Mouse (Mus musculus) right cerebral cortex, postnatal 36 days (tissue): ENCODE data around the gene Chrnb4.
A peak's percentile ranks its signal among the peaks of the same experiment; 100 is the strongest.

Experiments used
- DNase-seq, 2 experiments: peaks; one replicate each; pipeline ENCODE4 v3.0.0; 2022; ENCODE audit warnings: low spot score in 2 of 2, mixed read lengths in 1 of 2

The Chrnb4 gene

DNA sequence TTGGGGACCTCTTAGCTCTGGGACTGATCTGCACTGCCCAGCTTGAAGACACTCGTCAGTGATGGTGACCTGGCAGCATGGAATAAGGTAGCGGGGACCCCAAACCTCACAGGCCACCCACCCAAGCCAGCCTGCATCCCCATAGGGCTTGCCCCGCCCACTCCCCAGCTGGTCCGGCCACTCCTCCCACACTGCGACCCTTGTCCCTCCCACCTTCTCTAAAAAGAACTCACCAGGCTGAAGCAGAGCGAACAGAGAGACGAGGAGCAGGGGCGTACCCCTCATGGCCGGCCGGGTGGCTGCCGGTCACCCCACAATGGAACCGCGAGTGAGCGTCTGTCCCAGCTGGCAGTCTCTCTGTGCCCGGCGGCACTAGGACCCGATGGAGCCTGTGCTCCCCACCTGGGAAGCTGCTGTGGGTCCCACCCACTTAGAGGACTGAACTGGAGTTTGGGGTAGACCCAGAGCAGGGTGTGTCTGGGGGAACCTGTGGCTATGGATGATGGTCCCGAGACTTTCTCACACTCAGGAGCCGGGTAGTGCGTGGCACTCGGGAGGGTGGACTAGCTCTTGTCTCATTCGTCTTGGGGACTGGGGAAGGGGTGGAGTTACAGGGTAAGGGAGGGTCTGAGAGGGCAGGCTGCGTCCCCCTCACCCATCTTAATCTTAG, at the start of gene Chrnb4:
Gene Chrnb4 (minus strand): TSS at position 569 of the 670 bp plus-strand sequence.
- no peak for DNase-seq

DNA sequence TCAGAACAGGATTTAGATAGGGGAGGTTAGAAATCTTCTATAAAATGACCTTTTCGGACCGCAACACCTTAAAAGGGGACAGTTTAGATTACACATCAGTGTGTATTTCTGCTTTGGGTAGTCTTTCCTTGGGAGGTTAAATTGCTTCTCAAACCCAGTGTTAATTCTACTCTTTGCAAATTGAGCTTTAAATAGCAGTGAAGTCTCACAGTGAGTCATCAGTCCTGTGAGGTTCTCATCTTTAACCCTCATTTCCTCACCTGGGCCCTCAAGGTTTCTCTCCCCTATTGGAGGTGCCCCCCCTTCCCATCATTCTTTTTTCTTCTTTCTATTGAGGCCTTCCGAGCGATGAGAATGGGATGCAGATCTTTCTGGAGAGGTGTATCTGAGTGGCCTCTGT, 48.3 kb upstream of the Chrnb4 start:
- no peak for DNase-seq

DNA sequence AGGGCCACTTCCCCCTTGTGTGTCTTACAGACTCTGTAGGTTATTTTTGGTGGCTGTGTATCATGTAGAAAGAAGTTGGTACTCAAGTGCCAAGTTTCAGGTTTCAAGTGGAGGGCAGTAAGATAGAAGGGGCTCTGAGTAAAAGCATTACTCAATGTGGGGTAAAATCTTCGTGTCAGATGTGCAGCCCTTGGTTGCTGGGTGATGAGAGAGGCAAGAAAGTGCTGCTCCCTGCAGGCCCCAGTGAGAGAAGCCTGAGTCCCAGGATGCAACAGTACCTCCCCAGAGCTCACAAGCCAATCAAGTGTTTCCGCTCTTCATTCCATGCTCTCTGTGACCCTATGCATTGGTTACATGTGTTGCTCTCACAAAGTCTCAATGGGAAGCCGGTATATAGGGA, 47.5 kb upstream of the Chrnb4 start:
- DNase-seq, result no peak

DNA sequence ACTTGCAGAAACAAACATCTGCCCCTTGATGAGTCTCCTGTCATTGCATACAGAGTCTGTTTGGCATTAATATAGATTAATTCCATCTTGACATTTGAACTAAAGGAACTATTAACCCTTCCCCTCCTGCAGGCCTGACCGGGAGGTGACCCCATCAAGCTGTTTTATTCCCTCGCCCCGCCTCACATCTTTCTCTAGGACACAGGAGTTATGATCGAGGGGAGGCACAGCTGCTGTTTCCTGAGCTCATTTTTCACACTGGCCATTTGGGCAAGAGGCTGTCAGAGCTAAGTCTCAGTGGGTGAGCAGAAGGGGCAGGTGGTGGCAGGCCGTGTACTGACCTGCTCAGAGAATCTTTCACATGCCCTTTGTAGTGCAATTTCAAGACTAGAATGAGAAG, 41.6 kb upstream of the Chrnb4 start:
- no peak for DNase-seq

DNA sequence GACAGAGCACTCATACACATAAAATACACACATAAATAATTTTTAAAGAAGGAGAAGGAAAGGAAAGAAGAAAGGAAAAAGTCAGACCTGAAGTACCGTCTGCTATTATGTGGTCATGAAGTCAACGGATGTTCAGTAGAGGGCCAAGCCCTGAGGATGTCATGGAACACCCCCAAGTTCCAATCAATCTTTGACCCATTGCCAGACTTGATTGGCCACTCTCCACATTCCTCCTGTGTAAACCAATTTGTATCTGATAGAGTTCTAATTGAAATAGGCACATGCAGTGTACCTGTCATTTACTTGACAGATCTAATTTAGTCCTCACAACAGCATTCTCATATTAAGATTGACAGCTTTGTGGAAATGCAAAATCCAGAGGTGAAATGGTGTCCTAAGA, 40.6 kb upstream of the Chrnb4 start:
- DNase-seq, result no peak

DNA sequence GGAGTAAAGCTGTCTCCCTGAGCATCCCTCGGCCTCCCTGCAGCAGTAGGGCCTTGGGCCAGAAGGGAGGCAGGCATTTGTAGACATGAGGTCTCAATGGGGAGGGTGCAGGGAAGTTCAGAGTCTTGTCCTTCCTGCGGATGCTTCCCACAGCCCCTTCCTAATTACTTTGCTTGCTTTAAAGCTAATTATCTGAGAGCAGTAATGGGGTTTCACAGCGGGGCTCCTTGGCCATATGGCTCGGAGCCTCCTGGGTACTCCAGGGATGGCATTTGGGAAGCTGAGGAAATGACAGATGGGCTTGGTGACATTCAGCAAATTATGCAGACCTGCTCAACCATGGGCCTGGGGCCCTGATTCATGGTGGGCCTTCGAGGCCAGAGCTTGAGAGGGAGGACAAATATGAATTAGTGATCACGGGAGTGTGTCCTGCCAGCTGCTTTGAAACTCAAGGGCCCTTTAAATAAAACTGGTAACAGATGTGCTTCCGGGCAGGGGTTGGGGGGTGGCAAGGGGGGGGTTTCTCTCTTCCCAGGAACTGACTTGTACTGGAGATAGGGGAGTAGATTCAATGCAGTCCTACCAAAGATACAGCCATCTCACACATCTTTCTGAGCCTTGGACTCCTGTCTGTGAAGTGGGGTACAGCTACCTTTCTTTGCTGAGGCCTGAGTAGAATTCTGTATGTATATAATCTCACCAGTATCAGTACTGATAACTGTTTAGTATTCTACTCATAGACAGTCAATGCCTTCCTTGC, 34.8 kb upstream of the Chrnb4 start:
- no peak for DNase-seq

DNA sequence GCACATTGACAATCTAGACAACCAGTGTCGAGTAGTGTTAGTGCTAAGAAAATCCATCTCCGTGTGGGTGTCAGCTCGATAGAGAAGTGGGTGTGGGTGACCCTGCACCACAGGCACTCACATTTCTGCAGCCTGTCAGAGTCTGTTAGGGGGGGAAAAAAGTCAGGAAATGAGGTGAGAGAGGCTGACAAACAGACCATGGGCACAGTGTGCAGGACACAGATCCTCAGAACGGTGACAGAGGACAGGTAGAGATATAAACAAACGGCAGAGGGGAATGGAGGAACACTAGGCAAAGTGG, 19.3 kb upstream of the Chrnb4 start:
- no peak for DNase-seq

DNA sequence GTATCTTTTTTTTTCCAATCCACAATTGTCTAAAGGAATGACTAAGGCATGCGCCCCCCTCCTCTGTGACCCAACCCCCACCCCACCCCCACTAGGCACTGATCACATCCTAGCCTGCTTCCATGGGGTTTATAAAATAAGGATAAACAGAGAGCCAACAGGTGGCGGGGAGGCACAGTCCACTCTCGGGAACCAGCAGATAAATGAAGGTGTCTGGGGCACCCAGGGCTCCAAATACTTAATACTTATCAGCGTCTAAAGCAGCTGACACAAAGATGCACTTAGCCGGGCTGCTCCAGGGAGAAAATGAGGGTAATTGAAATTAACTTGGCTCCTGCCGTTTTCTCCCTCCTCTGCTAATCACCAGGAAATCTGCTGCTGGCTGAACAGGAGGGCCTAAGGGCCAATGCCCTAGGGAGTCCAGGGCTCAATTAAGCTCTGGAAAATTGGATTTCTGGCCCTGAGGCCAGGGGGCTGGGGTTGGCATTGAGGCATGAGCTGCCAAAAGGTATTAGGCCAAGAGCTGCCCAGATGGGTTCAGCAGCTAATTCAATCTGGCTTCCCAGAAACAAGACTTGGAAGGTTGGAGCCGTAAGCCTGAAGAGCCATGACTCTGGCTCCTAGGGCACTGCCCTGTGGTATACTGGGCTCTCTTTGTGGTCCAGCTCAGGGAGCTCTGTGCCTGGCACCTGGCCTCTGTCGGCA, 18.8 kb upstream of the Chrnb4 start:
- DNase-seq, result peak in 1 of 2 experiments; percentile 13

DNA sequence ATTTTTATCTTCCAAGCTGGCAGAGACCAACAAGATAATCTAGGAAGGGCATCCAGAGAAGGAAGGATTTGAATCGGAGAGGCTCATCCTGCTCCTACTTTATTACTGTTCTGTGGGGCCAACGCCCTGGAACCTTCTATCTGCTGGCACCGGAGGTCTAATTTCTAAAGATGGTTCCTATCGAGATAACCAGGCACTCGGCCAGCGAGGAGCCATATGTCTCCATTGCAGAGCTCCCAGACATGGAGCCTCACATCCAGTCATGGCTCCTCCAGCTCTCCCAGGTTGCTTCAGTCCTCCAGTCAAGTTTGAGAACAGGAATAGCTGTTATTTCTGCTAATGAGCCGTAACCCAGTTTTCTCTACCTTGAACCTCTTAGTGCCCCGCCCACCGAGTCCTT, 16.7 kb upstream of the Chrnb4 start:
- DNase-seq, result no peak

DNA sequence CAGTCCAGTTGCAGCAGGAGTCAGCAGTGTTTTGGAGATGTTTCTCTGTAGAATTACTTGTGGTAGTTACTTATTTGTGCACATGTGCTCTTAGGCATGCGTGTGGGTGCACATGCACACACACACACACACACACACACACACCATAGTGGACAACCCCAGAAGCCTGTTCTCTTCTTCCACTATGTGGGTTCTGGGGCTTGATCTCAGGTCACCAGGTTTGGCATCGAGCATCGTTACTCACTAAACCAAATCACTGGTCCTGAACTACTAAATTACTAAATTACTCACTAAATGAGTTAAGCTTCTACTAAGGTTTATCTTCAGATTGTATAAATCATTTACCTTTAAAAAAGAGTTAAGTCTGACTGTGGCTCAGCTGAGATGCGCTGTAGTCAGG, 9.5 kb upstream of the Chrnb4 start:
- no peak for DNase-seq

DNA sequence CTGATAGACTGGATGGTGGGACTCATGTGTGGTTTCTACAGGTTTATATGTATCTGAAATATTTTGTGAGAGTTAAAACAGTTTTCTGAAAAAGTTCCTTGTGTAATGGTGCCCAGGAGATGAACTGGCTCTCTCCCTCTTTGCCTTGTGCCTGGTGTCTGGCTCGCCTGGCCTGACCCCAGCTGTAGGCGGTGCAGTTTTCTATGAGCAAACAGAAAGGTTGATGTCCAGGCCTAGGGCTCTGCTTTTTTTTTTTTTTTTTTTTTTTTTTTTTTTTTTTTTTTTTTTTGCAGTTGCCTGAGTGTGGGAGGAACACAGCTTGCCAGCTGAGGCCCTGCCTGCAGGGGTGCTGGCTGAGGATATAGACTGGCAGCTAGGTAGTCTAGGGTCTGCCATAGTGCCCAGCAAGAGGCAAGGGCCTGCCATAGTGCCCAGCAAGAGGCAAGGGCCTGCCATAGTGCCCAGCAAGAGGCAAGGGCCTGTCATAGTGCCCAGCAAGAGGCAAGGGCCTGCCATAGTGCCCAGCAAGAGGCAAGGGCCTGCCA, 6.9 kb upstream of the Chrnb4 start:
- no peak for DNase-seq

DNA sequence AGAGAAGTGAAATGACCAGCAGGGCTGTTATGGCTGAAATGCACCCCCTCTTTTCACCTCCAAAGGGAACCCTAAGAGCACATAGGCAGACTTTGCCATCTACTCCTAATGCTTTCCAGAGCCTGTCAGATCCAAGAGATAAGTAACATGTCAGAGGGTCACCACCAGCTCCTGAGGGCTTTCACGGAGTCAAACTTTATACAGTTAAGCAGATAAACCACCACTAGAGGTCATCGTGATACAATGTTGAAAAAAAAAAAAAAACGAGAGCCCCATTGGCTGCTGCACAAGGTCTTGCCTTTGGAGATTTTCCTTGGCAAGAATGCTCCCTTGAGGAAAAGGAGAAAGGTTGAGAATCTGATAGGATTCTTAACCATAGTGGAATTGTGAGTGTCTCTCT, 1.8 kb downstream of the Chrnb4 start:
- DNase-seq, result no peak

DNA sequence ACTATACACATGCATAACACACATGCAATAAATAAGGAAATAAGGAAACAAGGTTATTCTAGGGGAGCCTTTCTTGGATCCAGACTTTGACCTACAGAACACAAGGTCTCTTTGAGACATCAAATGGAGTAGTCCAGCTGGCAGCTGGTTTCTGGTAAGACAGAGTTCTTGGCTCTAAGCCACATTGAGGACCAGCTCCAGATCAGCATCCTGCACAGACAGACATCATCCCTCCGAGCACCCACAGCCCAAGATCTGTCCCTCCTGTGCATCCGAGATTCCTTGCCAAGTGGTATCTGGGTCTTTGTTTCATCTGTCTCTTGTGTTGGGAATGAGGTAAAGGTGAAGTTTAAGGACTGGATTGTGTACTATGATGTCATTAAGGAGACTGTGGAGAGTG, 3.6 kb downstream of the Chrnb4 start:
- DNase-seq, result no peak

DNA sequence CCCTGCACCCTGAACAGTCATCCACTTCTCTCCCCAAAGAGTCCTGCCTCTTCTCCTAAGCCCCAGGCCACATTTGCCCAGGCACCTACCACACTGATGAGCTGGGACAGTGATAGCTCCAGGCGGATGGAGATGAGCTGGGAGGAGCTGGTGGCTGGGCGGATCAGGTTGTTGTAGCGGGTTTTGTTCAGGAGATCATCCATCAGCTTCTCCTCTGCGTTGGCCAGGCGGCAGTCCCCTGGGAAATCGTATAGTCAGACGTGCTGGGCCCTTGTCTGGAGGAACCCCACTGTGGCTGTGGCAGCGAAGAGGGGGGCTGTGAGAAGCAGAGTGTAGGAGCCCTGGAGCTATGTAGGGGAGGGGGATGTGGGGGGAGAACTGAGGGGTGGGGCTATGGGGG, 4.9 kb downstream of the Chrnb4 start:
- DNase-seq, result no peak

DNA sequence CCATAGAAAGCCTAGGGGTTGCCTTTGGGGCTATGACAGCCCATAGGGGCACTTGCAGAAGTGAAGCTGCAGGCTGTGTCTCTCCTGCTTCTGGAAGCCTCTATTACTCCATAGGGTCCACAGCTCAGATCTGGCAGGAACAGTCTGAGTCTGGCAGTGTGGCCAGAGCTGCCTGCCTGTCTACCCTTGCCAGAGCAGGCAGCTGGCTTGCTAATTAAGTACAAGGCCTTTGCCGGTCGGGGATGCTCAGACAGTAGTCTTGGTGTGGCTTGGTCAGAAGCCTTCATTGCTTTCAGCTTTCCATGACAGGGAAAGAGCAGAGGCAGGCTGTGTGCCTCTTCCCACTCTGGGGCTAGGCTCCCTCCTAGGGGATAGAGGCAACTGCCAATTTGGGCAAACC, 7.2 kb downstream of the Chrnb4 start:
- DNase-seq, result no peak

DNA sequence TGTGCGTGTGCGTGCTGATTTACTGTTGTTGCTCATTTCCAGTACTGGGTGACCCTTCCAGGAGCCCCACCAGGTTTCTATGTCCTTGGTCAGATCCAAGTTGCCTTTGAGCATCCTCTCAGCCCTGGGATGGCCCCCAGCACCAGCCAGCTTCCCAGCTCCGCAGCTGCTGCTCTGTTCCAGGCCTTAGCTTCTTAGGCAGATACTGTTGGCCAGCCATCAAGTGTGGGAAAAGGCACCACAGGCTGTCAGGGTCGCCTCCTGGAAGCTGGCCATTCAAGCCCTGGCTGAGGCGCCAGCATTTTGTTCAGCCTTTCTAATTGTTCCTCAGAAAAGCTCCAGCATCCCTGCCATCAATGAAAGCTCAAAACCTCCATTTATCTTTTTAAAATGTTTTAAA, 8.6 kb downstream of the Chrnb4 start:
- no peak for DNase-seq

DNA sequence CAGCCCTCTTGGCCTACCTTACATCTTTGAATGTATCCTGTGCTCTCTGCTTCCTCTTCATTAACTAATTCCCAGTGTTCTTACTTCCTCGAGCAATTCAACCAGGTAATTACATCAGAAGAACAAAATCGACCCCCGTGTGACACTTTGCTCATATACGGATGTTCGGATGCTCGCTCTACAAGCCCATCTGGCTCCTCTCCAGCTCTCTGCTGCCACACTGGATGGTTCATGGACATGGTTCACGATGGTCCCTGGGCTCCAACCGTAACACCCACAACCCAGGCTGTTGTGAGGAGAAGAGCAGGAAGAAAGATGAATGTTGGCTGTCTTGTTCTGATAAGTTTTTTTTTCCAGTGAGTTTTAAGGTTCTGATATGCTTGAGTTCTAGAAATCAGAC, 9.6 kb downstream of the Chrnb4 start:
- no peak for DNase-seq

DNA sequence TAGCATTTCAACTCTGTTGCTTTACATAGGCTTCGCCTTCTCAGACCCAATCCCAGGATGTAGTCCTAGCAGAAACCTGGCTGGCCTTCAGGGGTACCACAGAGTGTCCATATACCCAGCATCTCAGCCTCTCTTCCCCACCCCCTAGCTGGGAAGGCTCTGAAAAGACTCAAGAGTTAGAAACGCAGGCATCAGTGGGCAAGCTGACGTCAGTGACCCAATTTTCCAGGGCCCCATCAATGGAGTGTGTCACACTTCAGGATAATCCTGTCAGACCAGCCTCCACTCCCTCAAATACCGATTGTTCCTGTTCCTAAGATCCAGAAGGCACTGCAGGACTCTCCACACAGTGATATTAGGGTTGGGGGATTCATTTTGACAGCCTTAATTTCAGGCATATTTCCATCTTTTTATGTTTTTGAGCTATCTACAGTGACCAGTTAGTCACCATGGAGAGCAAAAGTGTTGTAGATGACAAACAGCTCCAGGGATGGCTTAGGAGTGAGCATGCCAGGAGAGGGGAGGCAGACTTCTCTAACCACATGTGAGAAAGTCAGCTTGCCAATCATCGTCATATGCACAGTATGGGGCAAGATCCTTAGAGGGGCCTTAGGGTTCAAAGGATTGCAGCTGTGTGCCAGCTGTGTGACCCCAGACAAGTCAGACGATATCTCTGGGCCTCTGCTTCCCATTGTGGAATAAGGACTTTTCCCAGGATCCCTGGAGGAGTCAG, 17.0 kb downstream of the Chrnb4 start:
- no peak for DNase-seq

DNA sequence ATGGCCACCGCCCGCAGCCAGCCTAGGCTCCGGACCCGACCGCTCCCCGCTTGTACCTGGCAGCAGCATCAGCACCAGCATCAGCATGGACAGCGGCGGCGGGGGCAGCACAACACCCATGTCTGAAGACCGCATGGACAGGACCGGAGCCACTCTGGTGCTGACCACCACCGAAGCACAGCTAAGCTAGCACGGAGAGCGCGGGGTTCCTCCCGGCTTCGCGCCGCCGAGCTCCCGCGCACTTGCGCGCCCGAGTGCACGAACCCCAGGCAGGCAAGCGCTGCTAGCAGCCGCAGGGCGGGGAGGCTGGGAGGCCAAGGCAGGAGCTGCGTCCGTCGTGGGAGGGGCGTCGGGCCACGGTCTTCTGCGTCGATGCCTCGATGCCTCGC, 22.3 kb downstream of the Chrnb4 start, which contains the start of gene Chrna3:
Gene Chrna3 (minus strand): TSS at position 288 of the 389 bp plus-strand sequence.
- no peak for DNase-seq

DNA sequence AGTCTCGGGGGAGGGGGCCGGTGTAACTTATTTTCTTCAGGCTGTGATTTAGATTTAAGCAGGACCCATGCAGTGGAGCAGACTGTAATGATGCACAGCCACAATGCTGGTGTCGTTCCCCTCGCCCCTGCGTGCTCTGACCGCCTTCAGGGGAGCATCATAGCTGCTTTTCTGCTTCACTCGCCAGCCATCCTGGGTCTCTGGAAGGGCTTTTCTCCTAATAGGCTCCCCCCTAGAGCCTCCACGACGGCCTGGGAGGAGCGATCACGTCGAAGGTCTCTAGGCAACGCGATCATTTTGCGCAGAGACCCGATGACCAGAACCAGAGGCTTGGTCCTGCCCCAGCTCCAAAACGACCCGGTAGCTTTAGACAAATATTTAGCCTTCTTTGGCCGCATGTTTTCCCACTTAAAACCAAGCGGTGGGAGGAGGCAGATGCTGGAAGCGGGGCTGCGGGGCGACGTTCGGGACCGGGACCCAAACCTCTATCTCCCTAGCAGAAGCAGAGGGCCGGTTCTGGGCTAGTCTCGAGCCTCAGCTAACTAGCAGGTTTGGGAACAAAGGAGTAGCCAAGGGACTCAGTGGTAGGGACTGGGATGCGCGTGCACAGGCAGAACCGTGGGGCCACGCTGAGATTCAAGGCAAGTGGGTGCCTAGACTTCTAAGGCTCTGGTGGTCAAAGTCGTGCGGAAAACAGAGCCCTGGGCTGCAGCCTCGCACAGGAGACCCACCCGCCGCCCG, 22.9 kb downstream of the Chrnb4 start:
- DNase-seq, result no peak

DNA sequence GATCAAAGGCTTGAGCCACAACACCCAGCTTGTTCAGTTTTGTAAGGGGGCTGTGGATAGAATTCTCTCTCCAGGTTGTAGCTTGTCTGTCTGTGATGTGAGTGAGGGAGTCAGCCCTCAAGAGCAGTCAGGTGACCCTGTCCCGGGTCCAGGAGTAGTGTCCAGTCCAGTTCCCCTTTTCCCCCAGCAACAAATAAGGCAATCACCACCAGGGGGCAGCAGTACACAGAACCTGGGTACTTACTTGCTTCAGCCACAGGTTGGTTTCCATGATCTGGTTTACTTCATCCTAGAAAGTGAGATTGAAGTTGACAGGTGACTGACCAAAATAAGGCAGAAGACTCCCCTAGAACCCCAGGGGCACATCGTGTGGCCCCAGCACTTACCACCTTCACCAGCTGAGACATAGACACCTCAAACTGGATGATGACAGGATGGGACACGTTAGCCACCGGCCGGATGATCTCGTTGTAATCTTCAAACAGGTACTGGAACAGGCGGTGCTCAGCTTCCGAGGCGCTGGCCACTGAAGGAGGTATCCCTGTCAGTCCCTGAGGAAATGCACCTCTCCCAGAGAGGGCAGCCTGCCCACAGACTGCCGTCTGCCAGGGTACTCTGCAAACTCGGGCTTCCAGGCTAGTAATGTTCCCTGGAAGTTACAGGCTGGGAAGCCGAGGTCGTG, 24.5 kb downstream of the Chrnb4 start:
- DNase-seq, result peak; percentile 26 to 32
